Mouse (Mus musculus) urinary bladder, postnatal 4 days (tissue): ENCODE measurements at regions not wholly inside any gene's neighbourhood (a gene's known extent, or its start where the extent isn't known, plus 50 kb on each side); places are given as distances from the start of the nearest gene placed in this dataset.

Experiments used
- DNase-seq, 2 experiments: peaks; one replicate each; pipeline ENCODE4 v3.0.0; 2021 to 2022; ENCODE audit warnings: low spot score in 2 of 2

DNA sequence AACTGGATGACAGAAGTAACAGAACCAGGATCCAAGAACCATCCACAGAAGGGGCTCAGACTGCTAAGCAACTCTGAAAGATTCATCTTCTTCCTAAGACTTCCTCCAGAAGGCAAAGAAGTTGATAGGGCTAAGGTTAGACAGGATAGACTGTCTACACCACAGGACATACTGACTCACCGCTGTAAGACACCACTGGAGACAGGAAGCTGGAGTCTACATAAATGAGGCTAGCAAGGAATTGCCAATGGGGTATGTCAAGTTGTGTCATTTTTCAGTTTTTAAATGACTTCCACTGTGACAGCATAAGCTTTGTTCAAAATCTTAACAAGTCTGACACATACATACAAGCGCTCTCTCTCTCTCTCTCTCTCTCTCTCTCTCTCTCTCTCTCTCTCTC, 645.4 kb upstream of the Gm10131 start:
- no peak for DNase-seq

DNA sequence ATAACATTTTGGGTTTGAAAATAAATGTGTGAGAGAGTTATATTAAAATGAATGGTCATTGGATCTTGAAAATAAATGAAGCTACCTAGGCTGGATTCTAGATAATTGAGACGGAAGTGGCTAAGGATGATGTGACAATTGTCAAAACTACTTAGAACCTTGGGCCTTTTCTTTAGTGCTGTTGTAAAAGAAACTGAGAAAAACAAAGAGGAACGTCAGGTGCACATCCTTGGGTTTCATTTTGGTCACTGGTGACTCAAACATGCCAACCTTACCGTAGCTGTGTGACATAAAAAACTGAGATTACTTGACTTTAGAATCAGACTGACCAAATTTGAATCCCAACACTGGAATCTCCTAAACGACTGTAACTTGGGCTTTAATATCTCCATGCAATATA, 644.6 kb upstream of the Gm10131 start:
- no peak for DNase-seq

DNA sequence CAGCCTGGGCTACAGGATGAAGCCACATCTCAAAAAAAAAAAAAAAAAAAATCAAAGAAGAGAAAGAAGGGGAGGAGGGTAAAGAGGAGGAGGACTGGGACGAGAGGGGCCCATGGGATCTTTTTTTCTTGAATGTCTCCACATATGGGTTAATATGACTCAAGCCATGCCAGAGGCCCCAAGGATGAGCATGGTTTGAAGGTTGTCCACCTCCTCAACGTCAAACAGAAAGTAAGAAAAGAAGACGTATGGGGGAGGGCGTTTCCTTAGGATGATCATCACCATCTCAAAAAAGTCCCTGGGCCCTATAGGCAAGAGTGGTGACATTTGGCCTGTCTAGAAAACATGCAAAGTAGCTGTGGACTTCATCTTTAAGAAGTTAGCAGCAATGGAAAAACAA, 643.9 kb upstream of the Gm10131 start:
- DNase-seq = no peak

DNA sequence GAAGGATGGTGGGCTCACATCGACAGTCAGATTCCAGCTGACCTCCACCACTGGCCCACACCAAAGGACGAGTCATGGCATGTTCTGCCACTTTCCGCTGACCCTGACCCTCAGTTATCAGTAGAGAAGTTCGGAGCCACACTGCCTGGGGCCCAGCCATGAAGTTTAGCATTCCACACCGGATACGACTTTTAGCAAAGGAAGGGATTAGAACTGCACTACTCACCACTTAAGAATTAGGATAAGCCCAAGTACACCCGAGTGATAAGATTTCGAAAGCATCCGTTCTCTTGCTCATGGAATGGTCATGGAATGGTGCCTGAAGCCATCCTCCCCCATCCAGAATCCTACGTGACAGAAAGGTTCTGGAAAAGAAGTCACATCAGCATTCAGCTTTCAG, 641.5 kb upstream of the Gm10131 start:
- DNase-seq = no peak

DNA sequence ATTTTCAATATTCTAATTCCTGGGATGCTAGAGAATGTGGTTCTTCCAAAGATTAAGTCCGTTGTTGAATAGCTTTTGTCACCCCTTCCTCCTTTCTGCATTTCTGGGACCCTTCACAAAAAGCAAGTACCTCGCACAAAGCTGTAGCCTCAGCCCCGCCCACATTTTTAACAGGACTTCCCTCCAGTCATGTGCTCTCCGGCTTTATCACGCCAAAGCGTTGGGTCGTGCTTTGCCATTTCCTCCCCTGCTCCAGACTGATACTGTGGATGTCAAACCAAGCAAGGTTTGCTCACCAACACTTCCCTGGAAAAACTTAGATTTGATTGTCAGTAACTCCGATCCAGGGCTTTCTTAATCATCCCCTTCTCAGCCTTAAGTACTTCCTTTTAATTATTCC, 637.0 kb upstream of the Gm10131 start:
- no peak for DNase-seq

DNA sequence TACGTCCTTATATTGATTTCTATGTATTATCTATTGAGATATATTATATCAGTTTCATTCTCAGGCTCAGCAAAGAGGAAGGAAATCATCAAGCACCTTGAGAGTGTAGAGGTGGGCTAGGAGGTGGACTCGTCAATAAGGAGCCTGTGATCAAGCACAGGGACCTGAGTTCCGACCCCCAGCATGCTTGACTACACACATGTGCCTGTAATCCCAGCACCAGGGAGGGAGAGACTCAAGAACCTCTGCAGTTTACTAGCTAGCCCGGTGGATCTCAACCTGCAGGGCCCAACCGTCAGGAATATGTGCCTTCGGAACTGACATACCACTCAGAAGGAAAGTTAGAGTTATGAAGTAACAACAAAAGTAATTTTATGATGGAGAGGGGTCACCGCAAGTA, 634.2 kb upstream of the Gm10131 start:
- DNase-seq = no peak

DNA sequence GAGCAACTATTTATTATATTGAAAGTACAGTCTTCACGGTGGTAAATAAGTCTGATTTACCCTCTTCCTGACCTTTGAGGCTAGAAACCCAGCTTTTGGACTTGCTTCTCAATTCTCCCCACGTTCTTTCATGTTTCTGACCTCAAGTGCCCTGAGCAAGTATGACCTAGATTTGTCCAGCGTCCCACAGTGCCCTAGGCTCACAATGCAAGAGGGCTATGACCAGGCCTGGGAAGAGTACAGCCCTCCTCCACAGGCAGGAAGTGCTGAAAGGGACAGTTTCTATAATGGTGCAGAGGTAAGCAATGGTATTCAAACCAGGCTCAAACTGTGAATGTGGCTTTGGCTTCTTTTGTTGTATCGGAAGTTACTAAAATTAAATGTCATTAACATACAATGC, 633.1 kb upstream of the Gm10131 start:
- DNase-seq = no peak

DNA sequence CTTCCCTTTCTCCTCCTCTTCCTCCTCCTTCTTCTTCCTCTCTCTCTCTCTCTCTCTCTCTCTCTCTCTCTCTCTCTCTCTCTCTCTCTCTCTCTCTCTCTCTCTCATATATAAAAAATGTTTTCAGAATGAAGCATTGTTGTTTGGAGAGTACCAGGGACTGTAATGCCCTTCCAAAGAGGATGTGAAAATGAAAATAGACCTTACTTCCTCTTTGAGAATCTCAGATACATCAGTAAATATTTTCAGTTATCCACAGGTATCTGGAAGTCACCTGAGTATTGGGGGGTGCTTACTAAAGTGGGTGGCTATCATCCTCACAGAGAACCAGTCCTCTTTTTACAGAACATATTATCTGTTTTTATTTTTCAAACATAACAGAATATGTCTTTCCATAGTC, 632.6 kb upstream of the Gm10131 start:
- no peak for DNase-seq

DNA sequence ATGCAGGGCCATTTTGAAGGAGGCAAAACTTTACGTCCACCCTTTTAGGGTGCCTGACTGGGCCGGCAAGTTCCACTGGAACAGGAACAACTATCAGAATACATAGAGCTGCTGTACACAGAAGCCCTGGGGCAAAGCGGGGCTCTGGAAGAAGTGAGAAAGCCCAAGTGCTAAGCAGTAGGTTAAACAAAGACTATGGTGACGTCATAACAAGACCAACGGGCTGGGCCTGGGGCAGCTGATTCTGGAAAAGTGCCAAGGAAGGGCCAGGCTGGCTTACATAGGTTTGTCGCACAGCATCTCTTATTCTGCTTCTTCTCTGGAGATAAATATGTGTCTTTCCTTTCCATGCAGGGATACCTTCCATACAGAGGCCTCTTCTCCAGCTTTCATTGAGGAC, 631.6 kb upstream of the Gm10131 start:
- DNase-seq = no peak

DNA sequence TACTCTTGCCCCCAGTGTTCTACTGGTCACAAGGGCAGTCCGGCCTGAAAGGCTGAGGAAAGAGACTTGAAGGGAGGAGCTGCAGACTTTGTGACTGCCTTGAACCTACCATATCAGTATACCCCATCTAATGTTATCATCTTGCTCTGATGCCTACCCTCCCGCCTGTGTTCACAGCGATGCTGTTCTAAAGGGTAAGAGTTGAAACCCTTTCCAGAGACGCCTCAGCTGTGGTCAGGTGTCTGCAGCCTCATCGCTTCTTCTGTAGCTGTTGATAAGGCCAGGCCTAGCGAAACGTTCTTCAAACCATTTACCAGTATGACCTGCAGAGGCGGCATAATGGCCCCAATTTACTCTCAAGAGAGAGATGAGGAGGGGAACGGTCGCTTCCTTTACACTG, 629.3 kb upstream of the Gm10131 start:
- no peak for DNase-seq

DNA sequence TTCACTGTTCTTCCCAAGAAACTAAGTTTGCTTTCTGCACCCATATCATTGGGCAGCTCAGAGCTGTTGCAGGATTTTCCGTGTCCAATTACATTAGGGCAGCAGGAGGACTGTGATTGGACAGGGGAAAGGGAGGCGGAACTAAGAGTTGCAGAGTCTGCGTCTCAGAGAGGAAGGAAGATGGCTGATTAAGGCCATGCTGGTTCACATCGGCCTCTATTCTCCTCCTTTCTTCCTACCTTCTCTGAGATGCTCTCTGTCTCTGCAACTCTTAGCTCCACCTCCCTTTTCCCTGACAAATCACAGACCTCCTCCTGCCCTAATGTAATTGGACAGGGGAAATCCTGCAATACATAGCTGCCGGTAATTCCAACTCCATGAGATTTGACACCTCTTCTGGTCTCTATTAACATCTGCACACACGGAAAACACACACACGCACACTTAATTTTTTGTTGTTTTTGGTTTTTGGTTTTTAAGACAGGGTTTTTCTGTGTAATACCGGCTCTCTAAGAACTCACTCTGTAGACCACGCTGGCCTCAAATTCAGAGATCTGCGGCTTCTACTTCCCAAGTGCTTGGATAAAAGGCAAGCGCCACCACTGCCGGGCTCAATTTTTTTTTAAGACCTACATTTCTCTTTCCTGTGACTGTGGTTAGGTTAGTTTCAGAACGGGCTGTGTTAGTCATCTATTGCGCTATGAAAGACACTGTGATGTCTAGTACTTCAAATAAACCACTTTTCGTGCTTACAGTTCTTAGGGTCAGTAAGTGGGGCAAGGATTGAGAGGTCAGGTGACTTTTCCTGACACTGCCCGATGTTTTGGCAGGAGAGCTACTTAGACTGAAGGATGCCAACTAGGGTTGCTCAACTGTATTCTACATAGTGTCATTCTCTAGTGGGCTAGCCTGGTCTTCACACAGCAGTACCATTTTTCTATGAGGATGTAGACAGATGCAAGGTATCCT, 628.6 kb upstream of the Gm10131 start:
- no peak for DNase-seq

DNA sequence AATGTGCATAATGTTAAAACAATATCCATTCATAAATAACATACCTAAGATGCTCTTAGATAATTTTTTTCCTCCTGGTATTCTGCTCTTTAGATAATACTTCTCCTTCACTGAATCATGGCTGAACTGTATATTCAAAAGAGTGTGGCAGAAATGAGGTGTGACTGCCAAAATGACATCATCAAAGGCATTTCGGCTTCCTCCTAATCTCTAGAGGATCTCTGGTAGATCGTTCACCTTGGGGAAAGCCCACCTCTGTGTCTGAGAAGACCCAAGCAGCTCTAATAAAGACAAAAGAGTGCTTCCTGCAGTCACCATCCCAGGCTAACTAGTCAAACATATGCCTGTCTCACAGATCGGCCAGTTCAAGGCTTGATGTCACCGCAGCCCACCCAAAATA, 624.7 kb upstream of the Gm10131 start:
- DNase-seq = no peak

DNA sequence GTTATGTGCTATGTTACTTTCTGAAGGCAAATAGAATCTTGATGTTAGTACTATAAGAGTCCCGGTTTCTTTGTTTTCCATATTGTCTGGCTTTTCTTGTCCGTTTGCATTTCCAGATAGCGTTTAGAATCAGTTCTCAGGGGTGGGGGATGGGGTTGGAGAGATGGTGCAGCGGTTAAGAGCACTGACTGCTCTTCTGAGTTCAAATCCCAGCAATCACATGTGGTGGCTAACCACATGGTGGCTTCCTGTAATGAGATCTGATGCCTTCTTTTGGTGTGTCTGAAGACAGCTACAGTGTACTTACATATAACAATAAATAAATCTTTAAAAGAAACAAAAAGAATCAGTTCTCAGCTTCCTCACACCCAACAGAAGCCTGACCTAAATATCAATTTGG, 623.5 kb upstream of the Gm10131 start:
- DNase-seq = no peak

DNA sequence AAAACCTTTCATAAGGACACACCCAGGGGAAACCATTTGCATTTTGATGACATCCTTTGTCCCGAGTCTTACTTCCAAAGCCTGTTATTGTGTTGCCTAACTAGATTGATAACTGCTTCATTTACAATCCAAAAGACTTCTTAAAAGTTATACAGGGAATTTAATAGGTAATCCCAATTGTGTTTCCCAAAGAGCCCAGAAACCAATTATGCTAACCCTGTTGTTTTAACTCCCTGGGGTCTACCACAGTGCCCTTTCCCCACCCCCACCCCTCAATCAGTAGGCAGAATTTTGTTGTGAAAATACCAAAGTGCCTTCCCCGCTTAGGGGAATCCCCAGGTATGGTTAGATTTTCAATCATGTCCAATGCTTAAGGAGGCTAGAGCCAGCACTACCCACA, 621.3 kb upstream of the Gm10131 start:
- no peak for DNase-seq

DNA sequence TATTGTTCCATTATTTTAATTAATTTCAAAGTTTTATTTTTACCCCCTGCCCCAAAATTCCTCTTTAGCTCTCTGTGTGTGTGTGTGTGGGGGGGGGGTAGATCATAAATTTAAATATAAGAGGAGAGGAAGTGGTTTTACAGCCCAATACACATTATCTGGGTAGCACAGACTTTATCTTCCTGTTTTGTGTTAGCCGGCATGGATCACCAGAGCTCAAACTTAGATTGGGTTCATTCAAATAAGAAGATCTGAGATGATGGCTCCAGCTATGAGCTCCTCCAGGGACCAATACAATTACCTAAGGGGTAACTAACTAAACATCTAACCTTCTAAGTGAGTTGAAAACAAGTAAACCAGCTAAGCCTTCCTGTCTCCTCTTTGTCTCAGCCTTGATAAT, 620.8 kb upstream of the Gm10131 start:
- DNase-seq = no peak

DNA sequence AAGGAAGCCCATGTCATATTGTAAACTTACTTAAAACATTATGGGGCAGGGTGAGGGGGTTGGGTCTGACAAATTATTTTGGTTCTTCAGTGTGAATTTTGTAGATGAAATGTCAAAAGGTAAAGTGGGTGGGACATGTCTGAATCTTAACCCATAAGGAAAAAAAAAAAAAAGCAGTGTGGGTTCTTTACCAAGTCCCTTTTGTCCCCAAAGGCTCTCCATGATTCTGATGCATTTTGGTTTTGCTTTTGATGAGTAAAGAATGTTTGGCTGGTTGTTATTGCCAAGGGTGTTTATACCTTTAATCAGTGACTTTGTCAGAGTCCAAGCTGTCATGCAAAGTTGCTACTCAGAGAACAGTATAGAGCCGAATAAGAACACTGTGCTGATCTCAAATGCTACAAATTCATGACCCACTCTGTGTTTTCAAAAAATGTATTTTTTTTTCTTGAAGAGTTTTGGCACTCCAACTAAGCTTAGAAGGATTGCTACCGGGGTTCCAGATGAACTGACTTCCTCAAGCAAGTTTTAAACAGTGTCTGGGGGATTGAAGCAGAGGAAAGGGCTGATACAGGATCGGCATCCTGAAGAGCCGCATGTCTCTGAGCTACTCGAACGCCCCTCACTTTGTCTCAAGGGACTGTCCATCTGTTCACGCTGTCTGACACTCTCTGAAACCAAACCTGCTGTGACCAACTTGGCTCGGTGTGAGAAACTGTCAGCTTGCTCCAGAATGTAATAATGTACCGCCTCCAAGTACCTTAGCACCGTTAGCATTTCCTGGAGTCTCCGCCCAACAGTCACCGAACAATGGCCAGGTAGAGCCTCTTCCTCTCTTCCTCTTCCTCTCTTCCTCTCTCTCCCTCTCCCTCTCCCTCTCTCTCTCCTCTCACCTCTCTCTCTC, 619.8 kb upstream of the Gm10131 start:
- no peak for DNase-seq

DNA sequence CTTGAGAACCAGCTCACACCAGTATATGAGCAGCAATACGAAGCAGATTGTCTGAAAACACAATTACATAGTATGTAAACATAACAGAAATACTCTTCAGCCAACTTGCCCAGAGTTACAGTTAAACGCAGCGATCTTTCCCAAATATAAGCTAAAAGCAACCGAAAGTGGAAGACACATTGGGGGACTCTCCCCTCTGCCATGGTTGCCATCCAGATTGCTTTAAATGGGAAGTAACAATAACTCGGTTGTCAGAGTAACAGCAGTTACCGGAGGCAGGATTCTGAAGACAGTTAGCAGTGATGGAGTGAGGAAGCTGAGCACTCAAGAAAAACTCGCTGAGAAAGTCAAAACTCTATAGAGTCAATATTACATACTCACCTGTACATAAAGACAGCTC, 618.0 kb upstream of the Gm10131 start:
- no peak for DNase-seq

DNA sequence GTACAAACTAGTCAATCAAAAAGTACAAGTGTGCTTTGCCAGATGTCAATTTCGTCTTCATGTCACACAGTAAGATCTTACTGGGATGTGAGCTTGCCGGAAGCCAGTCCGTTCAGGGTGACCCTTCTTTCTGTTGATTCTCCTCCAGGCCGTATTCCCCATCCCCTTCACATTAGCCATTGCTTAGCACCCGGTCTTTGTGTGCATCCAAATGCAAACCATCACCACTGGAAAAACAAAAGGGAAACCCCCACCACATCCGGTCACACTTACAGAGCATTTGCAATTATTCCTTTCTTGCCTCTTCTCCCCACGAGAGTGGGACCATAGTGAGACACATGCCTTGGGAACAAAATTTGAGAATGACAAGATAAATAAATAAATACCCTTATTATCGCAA, 616.2 kb upstream of the Gm10131 start:
- DNase-seq = no peak

DNA sequence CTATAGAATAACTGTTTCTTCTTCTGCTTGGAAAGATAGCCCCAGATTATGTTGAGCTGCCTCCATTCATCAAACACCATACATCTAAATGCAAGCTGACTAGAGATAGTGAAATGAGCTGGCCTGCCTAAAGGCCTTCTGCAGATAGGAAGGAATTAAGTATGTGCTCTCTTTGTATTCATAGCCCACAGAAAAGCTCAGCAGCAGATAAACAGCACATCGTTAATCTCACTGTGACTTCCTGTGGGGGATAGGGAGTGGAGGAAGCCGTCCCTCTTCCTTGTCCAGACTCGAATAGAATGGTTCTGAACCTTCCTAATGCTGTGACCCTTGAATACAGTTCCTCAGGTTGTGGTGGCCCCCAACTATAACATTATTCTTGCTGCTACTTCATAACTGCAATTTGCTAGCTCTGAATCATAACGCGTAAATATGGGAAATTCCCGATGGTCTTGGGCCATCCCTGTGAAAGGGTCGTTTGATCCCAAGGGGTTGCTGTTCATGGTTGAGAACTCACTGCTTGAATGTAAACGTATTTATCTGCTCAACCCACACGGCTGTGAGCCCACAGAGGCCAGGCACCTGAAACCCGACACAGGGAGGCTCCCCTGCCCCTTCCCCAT, 614.7 kb upstream of the Gm10131 start:
- DNase-seq = no peak

DNA sequence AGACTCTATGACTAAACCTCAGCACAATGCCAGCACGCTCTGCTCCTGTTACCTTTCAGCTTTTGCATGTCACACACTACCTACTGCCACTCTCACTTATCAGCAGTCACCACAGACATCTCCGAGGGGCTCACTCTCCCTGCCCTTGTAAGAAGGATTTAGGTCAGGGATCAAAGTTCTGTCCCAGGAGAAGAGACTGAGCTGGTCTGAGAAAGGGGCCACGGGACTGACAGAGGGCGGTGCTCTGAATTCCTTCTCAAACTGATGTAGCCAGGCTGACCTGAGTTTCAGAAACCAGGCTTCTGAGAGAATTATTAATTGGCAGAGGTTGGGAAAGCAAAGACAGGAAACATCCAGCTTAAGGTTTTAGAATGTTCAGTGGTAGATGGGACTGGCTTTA, 614.0 kb upstream of the Gm10131 start:
- no peak for DNase-seq

DNA sequence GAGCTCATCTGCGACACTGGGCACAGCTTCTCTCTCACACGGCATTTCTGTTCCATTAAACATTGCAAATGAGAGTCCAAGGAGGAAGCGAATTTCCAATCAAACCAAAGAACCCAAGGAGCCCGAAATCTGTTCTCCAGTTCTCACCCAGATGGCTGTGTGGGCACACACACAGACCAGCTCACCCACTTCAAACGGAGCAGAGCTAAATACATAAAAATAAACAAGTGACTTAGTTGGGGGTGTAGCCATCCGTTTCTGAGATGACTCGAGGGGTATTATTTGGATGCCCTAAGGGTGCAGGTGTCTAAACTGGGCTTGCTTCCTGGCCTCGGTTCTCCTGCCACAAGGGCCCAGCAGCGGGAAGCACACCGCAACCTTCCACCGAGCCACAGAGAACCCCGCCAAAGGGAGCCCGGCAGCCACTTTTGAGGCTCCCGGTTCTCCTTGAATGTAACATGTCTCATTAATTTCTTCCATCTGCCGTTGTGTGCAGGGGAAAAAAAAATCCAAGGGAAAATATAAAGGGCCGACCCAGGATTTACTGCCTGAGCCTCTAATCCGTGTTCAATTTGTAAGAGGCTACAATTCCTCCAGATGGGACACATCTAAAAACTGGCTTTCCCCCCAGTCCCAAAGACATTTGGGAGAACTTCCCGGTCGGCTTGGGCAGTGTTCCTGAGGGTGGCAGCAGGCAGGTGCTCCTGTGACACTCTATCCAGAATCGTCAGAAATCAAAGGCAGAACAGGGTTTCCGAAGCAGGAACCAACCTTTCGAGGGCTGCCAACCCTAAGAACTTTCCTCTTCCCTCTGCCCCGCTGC, 598.6 kb upstream of the Gm10131 start:
- no peak for DNase-seq

DNA sequence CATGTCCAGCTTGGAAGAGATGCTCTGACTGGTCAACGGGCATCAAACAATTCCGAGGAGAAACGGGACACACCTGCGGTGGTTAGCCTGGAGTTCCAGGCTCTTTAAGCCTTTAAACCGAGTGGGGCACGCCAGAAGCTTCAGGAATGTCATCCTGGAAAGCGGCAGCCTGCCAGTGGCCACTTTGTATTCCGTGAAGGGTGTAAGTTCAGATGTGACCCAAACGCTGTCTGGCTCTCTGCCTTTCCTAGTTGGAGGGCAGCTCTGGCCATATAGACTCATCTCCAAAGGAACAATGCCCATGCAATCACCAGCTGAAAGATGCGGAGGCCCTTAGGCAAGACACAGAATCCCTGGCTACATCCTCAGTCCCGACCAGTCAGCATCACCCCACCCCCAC, 597.8 kb upstream of the Gm10131 start:
- no peak for DNase-seq
